Mouse (Mus musculus) spleen, adult 2 months (tissue): ENCODE results near the gene Cyba. TPM values are rescaled to one million over a fixed set of nuclear protein-coding genes. Genes with fewer than 3 reads are reported as not detected.
A peak's percentile ranks its signal among the peaks of the same experiment; 100 is the strongest.

Source experiments
- DNase-seq, 2 experiments: peaks; one replicate each; pipeline versions ENCODE4 v3.0.0 to v3.0.0-alpha.2; 2012 to 2021; ENCODE audit warnings: low spot score in 2 of 2, low read depth in 1 of 2
- H3K27ac ChIP-seq: fragments of 200-500 bp; 2 replicates; pipeline ENCODE4 v1.5.1; 2012; ENCODE audit warnings: low read length, inconsistent platforms; ENCODE audit not compliant: insufficient read depth
- H3K27me3 ChIP-seq: fragments of 200-500 bp; 2 replicates; pipeline ENCODE4 v1.6.1; 2012; ENCODE audit warnings: mild to moderate bottlenecking, moderate library complexity, low read length, inconsistent platforms; ENCODE audit not compliant: control insufficient read depth, insufficient read depth
- H3K36me3 ChIP-seq: fragments of 200-500 bp; 2 replicates; pipeline ENCODE4 v1.6.1; 2012; ENCODE audit warnings: mild to moderate bottlenecking, low read length, inconsistent platforms; ENCODE audit not compliant: control insufficient read depth, insufficient read depth
- H3K4me1 ChIP-seq: fragments of 200-500 bp; 2 replicates; pipeline ENCODE4 v1.6.1; 2011; ENCODE audit warnings: inconsistent platforms; ENCODE audit not compliant: control insufficient read depth, insufficient read depth, insufficient read length
- H3K4me3 ChIP-seq: fragments of 200-500 bp; 2 replicates; pipeline ENCODE4 v1.5.1; 2011; ENCODE audit warnings: mild to moderate bottlenecking, inconsistent platforms; ENCODE audit not compliant: insufficient read depth, insufficient read length; ENCODE audit errors: extremely low read depth
- CTCF ChIP-seq: fragments of 200-500 bp; IDR thresholded peaks from 2 replicates; pipeline ENCODE4 v1.5.1; 2011; ENCODE audit warnings: mild to moderate bottlenecking, inconsistent platforms; ENCODE audit not compliant: insufficient read depth, insufficient read length, insufficient replicate concordance; ENCODE audit errors: extremely low read depth
- POLR2A ChIP-seq: fragments of 200-500 bp; IDR thresholded peaks from 2 replicates; pipeline ENCODE4 v1.6.1; 2011; ENCODE audit warnings: low read depth, low read length, inconsistent platforms
- WGBS: fragments of 180-500 bp; shearing (Covaris S2); methylation state at CpG from one replicate; pipeline ENCODE4 v1.1.7; 2018; 5-methylcytosine and 5-hydroxymethylcytosine counted together
- polyA plus RNA-seq: library from polyadenylated mRNA; depleted of rRNA; stranded (reverse); fragments of >200 nt; gene quantifications from 2 replicates; pipeline ENCODE4 v1.2.3, GENCODE M21; 2012

Gene Cyba
- polyA plus RNA-seq, 1 experiment = 823 TPM

DNA sequence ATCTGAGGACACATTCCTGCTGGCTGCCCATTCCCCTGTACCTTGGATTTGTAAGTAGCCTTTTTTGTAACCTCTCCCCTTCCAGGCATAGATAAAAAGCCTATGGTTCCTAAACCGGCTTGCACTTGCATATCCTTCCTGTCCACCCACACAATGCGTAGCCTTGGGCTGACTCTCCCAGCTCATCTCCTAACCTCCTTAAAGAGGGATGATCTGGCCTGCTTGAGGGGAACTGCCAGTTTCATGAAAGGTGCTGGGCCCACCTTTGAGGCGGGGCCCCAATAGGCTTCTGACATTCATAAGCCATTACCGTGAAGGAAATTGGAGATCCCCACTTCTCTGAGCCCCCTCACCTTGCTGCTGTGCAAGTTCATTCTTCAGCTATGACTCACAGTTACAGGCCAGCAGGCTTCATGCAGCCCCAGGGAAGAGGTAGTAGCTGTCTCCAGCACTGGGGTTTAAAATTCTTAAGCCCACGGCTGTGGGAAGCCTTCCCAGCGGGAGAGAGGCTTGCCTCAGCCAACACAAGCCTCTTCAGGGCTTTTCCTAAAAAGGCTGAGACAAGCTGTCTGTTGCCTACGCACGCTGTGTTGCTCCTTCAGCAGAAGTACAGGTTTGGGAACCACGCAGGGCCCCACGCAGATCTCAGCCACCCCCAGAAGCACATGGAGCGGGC is 28.9 kb upstream of the Cyba start:
- Histone ChIP-seq H3K27me3 (no peaks in the 10 kb centered on the region), H3K36me3 (peaks cover 8% of the 10 kb centered on the region), H3K27ac (no peak overlapping the region), H3K4me1 (peaks cover 23% of the 10 kb centered on the region), H3K4me3 (no peak overlapping the region)
- WGBS = 65% methylated on average over 11 of the region's 11 CpGs
- TF ChIP-seq POLR2A (no peak), CTCF (no peak)
- DNase-seq = no peak

DNA sequence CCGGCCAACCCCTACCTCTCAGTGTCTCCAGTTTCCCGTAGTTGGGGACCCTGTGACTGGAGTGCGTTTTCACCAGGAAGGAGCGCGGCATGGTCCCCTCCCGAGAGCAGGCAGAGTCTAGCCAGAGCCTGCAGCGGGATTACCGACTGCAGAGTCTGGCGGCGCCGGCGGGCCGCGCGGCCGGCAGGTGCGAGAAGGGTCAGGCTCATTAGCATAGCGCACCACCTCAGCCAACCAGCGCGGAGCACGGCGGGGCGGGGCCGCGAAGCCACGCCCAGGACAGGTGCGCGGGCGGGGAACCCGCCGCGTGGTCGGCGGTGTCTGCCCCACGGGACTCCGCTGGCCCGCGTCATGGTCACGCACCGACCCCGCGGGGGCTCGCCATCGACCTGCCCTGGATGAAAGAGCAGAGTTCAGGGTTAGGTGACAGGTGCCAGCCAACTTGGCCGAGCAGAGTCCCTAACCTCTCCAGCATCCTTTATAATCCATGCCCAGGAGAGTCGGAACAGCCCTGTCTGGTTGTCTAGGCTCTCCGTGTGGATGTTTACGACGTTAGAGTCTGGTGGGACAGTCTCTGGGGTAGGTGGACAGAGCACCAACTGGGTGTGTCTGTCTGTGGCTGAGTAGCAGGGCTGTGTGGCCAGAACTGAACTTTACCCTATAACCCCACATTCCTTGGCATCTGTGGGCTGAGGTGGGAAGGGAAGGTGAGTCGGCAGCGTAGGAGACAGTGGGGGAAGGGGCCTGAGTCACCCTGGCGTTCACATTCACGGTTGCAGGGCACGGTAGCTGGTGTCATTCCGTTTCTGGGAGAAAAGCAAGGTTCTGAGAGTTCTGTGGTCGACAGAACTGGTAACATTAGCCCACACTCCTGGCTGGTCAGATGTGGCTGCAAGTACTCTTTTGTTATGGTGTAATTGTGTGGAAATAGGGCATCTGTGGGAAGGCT is 28.1 kb upstream of the Cyba start, which contains the start of gene Snai3:
Snai3 (minus strand) TSS at position 210 of the 949 bp plus-strand sequence.
- Histone ChIP-seq H3K4me1 (peaks cover 23% of the 10 kb centered on the region), H3K27ac (no peak within 1 kb of the TSS), H3K27me3 (no peaks in the 10 kb centered on the region), H3K36me3 (peaks cover 2% of the 10 kb centered on the region; the same call in 1 of the 2 replicates), H3K4me3 (peak within 1 kb of the TSS; percentile 50; the same call in 1 of the 2 replicates)
- DNase-seq = peak in 1 of 2 experiments; percentile 62
- 7% methylated on average over 56 of the region's 56 CpGs for WGBS
- TF ChIP-seq CTCF (no peak), POLR2A (no peak)

GRCm38 (mm10) chr8:122459990-122460389 is 27.3 kb upstream of the Cyba start:
- Histone ChIP-seq H3K4me3 (peak overlapping the region; percentile 50; the same call in 1 of the 2 replicates), H3K27ac (no peak overlapping the region), H3K27me3 (no peaks in the 10 kb centered on the region), H3K36me3 (no peaks in the 10 kb centered on the region), H3K4me1 (peaks cover 23% of the 10 kb centered on the region)
- 20% methylated on average over 7 of the region's 7 CpGs for WGBS
- TF ChIP-seq CTCF (no peak), POLR2A (no peak)
- no peak for DNase-seq

GRCm38 (mm10) chr8:122459218-122459900 is 26.6 kb upstream of the Cyba start:
- TF ChIP-seq CTCF = 0 out of 2 replicates have a peak, but pooled peaks have one; percentile 22
- no peak for TF ChIP-seq POLR2A
- H3K27ac ChIP-seq = no peak overlapping the region
- DNase-seq = peak in 1 of 2 experiments; percentile 43
- no peaks in the 10 kb centered on the region for H3K36me3 ChIP-seq
- no peaks in the 10 kb centered on the region for H3K27me3 ChIP-seq
- 49% methylated on average over 6 of the region's 6 CpGs for WGBS
- H3K4me1 ChIP-seq = peaks cover 23% of the 10 kb centered on the region
- H3K4me3 ChIP-seq = no peak overlapping the region

DNA sequence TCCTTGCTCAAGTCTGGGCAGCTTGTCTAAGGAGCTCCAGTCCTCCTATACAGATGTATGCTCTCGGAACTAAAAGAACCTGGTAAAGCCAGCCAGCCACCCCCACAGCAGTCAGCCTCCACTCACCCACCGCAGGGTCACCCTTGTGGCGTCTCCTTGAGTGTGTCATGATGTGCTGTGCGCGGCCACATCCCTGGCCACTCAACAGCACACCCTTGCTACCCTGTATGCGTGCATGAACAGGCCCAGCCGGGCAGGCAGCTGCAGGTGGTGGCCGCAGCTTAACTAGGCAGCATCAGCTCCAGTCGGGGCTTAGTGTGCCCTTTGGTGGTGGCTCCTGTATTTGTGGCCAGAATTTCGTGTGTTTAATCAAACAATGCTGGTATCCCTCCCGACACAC is 24.4 kb upstream of the Cyba start:
- no peaks in the 10 kb centered on the region for H3K27me3 ChIP-seq
- TF ChIP-seq CTCF (no peak), POLR2A (no peak)
- H3K36me3 ChIP-seq = no peaks in the 10 kb centered on the region
- no peak for DNase-seq
- H3K27ac ChIP-seq = no peak overlapping the region
- H3K4me1 ChIP-seq = peaks cover 15% of the 10 kb centered on the region
- no peak overlapping the region for H3K4me3 ChIP-seq
- 82% methylated on average over 11 of the region's 11 CpGs for WGBS

DNA sequence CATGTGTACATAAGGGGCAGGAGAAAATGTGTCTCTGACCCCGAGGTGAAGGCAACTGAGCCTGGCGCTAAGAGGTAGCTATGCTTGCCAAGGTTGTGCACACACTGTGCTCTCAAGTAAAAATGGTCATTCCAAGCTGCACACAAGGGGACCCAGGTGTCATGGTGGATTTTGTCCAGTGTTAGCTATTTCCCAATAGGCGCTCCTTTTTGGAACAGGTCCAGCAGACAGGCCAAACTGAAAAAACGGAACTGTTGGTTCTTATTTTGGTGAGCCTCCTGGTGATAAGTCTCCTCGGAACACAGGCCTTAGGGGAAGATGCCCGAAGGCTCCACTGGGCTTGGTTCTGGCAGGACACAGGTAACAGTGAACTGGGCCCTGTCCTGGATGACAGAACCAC is 21.7 kb upstream of the Cyba start:
- no peak overlapping the region for H3K27ac ChIP-seq
- H3K4me3 ChIP-seq = no peak overlapping the region
- H3K36me3 ChIP-seq = no peaks in the 10 kb centered on the region
- no peak for TF ChIP-seq POLR2A
- no peak for TF ChIP-seq CTCF
- H3K27me3 ChIP-seq = no peaks in the 10 kb centered on the region
- 79% methylated on average over 6 of the region's 6 CpGs for WGBS
- no peak for DNase-seq
- H3K4me1 ChIP-seq = no peaks in the 10 kb centered on the region; the same call in 1 of the 2 replicates

- H3K27me3 ChIP-seq = no peaks in the 10 kb centered on the region
- TF ChIP-seq POLR2A (no peak), CTCF (no peak)
- H3K4me1 ChIP-seq = no peaks in the 10 kb centered on the region
- no peak overlapping the region for H3K4me3 ChIP-seq
- DNase-seq = no peak
- H3K27ac ChIP-seq = no peak overlapping the region
- H3K36me3 ChIP-seq = no peaks in the 10 kb centered on the region
- 91% methylated on average over 10 of the region's 10 CpGs for WGBS
Measured at GRCm38 (mm10) chr8:122452154-122452553, 19.4 kb upstream of the Cyba start.
